Mouse (Mus musculus): Measurements from ENCODE around the gene Mphosph8. TPM values are rescaled to one million over a fixed set of nuclear protein-coding genes. Genes with fewer than 3 reads are reported as not detected.

Gene Mphosph8
- 10 to 100 TPM; 14.5 to 81.0 (median 47.7) TPM for total RNA-seq (2018; cell fraction: chromatin; rRNA removed)
- 10 to 100 TPM in 21 of 26 experiments, 1 to 10 TPM in 5; 6.3 to 19.6 (median 14.6) TPM for total RNA-seq (2018; cell fraction: cytosol; rRNA removed)
- total RNA-seq (2018; cell fraction: nucleus; rRNA removed), result 10 to 100 TPM; 11.0 to 65.6 (median 19.3) TPM
- 16.9 to 40.3 TPM (median 27.7 TPM) in 3 replicates for polyA plus RNA-seq (2018)

- peaks cover 10% of the 10 kb centered on the region; the same call in 1 of the 2 replicates for H3K36me3 ChIP-seq (ENCODE audit: inconsistent target)
- peaks cover 40% of the 10 kb centered on the region for H3K79me2 ChIP-seq (ENCODE audit: inconsistent target)
- under 1% methylated on average over 70 of the region's 70 CpGs for WGBS (ENCODE audit: missing documents)
- H3K27ac ChIP-seq, result peak within 1 kb of the TSS; percentile 64
- peak within 1 kb of the TSS; percentile 73 for H3K4me3 ChIP-seq (ENCODE audit: inconsistent target)
Measured at GRCm38 (mm10) chr14:56667969-56668802, at the start of gene Mphosph8. TSS of gene Mphosph8 (plus strand) at chr14:56668248.

DNA sequence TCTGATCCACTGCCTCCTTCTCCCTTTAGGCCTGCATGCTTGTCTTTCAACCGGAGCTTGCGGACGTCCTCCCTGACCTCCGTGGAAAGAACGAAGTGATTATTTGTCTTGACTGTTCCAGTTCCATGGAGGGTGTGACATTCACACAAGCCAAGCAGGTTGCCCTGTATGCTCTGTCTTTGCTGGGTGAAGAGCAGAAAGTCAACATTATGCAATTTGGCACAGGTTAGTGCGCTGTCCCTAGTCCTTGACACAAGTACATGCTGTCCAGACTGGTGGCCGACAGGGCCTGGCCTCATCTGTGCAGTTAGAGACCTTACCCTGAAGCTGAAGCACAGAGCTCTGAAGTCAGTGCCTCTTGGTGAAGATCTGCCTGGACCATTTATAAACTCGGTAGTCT is 47.6 kb upstream of the Mphosph8 start:
- peaks cover 85% of the 10 kb centered on the region for H3K36me3 ChIP-seq (ENCODE audit: inconsistent target)
- 98% methylated on average over 8 of the region's 8 CpGs for WGBS (ENCODE audit: missing documents)
- H3K27ac ChIP-seq, result no peak overlapping the region
- H3K4me3 ChIP-seq (ENCODE audit: inconsistent target), result no peak overlapping the region
- H3K79me2 ChIP-seq (ENCODE audit: inconsistent target), result no peaks in the 10 kb centered on the region

GRCm38 (mm10) chr14:56626202-56626601 is 41.8 kb upstream of the Mphosph8 start:
- H3K27ac ChIP-seq, result no peak overlapping the region
- H3K79me2 ChIP-seq (ENCODE audit: inconsistent target), result no peaks in the 10 kb centered on the region
- peaks cover 92% of the 10 kb centered on the region for H3K36me3 ChIP-seq (ENCODE audit: inconsistent target)
- H3K4me3 ChIP-seq (ENCODE audit: inconsistent target), result no peak overlapping the region
- 86% methylated on average over 4 of the region's 4 CpGs for WGBS (ENCODE audit: missing documents)

DNA sequence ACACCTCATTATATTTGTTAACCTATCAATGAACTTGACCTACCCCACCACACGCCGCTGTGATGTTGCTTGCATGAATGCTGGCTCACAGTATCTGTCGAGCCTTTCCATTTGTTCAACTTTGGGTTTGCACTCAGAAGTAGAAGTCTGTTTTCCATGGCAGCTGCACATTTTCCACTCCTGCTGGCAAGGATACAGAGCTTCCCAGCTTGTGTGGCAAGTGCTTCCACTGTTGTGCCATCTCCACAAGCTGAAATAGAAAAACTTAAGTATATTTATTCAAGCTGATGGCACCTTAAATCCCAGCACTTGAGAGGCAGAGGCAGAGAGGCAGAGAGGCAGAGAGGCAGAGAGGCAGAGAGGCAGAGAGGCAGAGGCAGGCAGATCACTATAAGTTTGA is 39.7 kb upstream of the Mphosph8 start:
- peaks cover 88% of the 10 kb centered on the region for H3K36me3 ChIP-seq (ENCODE audit: inconsistent target)
- no peak overlapping the region for H3K4me3 ChIP-seq (ENCODE audit: inconsistent target)
- no peak overlapping the region for H3K27ac ChIP-seq
- WGBS (ENCODE audit: missing documents), result 96% methylated on average over 3 of the region's 3 CpGs
- no peaks in the 10 kb centered on the region for H3K79me2 ChIP-seq (ENCODE audit: inconsistent target)

DNA sequence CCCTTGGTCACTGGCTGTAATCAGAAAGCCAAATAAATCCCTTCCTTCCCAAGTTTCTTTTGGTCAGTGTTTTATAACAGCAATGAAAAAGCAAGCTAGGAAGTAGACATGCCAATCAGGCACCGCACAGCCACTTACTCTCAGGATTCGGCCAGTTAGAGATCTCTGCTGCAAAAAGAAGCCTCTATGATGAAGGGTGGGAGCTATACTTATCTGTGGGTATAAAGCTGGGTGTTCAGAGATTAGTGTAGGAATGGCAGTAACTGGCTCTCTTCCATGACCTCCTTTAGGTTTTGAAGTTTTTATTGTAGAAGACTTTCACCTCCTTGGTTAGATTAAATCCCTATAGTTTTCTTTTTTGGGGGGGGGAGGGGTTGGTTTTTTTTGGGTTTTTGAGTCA is 36.9 kb upstream of the Mphosph8 start:
- H3K36me3 ChIP-seq (ENCODE audit: inconsistent target), result peaks cover 88% of the 10 kb centered on the region
- 100% methylated on average over 2 of the region's 2 CpGs for WGBS (ENCODE audit: missing documents)
- H3K79me2 ChIP-seq (ENCODE audit: inconsistent target), result no peaks in the 10 kb centered on the region
- H3K4me3 ChIP-seq (ENCODE audit: inconsistent target), result no peak overlapping the region
- no peak overlapping the region for H3K27ac ChIP-seq

DNA sequence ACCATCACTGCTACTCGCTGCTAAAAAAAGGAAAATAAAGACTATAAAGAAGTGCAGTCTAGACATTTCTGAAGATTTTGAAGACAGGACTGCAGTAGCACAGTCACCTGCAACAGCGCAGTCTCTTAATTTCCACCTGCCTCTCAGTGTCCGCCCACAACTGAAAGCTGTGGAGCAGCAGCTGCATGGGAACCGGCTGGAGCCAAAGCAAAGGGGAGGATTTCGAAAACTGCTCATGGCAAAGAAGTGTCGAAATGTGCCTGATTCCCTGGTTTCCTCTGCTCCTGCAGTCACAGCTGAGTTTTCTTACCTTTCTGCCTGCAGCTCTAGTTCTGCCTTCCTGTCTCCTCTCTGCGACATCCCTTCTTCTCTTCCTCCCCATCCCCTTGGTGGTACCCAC is 20.8 kb upstream of the Mphosph8 start:
- H3K27ac ChIP-seq, result no peak overlapping the region
- H3K4me3 ChIP-seq (ENCODE audit: inconsistent target), result no peak overlapping the region
- H3K36me3 ChIP-seq (ENCODE audit: inconsistent target), result peaks cover 58% of the 10 kb centered on the region; the same call in 1 of the 2 replicates
- 84% methylated on average over 7 of the region's 7 CpGs for WGBS (ENCODE audit: missing documents)
- no peaks in the 10 kb centered on the region for H3K79me2 ChIP-seq (ENCODE audit: inconsistent target)

DNA sequence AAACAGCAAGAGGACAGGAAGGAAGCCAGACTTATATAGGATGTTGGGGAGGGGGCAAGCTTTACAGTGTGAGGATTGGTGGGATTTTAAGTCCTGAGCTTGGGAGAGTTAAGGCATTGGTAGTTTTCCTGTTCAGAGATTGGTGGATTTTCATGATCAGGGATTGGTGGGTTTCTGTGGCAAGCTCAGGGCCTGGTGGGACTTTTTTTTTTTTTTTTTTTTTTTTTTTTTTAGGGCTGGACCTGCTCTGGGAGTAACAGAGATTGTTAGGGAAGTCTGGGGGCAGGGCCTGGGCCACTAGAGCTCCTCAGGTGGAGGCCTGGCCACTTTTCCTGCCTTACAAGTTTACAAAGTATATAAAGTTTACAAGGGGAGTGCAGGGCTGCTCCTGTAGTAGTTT is 18.6 kb upstream of the Mphosph8 start:
- Histone ChIP-seq H3K36me3 (ENCODE audit: inconsistent target) (peaks cover 61% of the 10 kb centered on the region), H3K27ac (no peak overlapping the region), H3K79me2 (ENCODE audit: inconsistent target) (no peaks in the 10 kb centered on the region), H3K4me3 (ENCODE audit: inconsistent target) (no peak overlapping the region)

- Histone ChIP-seq H3K36me3 (ENCODE audit: inconsistent target) (no peaks in the 10 kb centered on the region), H3K27ac (no peak overlapping the region), H3K4me3 (ENCODE audit: inconsistent target) (no peak overlapping the region), H3K79me2 (ENCODE audit: inconsistent target) (peaks cover 22% of the 10 kb centered on the region)
- WGBS (ENCODE audit: missing documents), result 86% methylated on average over 5 of the region's 5 CpGs
Measured at GRCm38 (mm10) chr14:56665651-56666050, 2.4 kb upstream of the Mphosph8 start.

- H3K36me3 ChIP-seq (ENCODE audit: inconsistent target), result no peaks in the 10 kb centered on the region
- WGBS (ENCODE audit: missing documents), result 97% methylated on average over 3 of the region's 3 CpGs
- no peak overlapping the region for H3K4me3 ChIP-seq (ENCODE audit: inconsistent target)
Measured at GRCm38 (mm10) chr14:56666909-56667308, 1.1 kb upstream of the Mphosph8 start.

DNA sequence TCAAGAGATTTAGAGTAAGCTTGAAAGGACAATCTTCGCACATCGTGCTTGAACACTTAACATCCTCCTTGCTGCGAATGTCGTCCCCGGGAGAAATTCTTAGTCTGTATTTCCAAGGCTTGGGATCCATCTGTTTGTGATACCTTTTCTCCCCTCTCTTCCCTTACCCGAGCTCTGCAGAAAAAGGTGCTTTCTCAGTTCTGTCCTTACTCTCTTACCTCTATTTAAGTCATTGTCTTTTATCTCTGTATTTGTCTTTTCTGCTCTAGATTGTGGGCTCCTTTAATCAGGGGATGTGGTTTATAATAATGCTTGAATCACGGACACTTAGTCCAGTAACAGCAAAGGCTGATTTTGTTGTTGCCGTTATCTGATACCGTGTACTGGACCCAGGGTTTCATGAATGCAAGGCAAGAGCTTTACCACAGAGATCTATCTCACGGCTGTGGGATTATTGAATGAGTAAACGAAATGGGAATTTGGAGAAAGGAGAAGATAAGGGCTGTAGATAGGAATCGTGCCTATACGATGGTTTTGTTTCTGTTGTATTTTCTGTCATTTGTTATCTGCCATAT is 1.1 kb downstream of the Mphosph8 start:
- Histone ChIP-seq H3K36me3 (ENCODE audit: inconsistent target) (peaks cover 19% of the 10 kb centered on the region), H3K79me2 (ENCODE audit: inconsistent target) (peaks cover 40% of the 10 kb centered on the region), H3K4me3 (ENCODE audit: inconsistent target) (peak overlapping the region; percentile 73), H3K27ac (0 out of 2 replicates have a peak overlapping the region, but pooled peaks have one; percentile 64)
- 9% methylated on average over 13 of the region's 13 CpGs for WGBS (ENCODE audit: missing documents)

More at GRCm38 (mm10) chr14:56666909-56667308, 1.1 kb upstream of the Mphosph8 start:
- Histone ChIP-seq H3K79me2 (ENCODE audit: inconsistent target) (peaks cover 35% of the 10 kb centered on the region), H3K27ac (no peak overlapping the region)

GRCm38 (mm10) chr14:56685426-56685825 is 17.4 kb downstream of the Mphosph8 start:
- Histone ChIP-seq H3K4me3 (ENCODE audit: inconsistent target) (no peak overlapping the region), H3K36me3 (ENCODE audit: inconsistent target) (peaks cover 6% of the 10 kb centered on the region; the same call in 1 of the 2 replicates), H3K79me2 (ENCODE audit: inconsistent target) (no peaks in the 10 kb centered on the region), H3K27ac (no peak overlapping the region)
- 78% methylated on average over 1 of the region's 1 CpGs for WGBS (ENCODE audit: missing documents)

GRCm38 (mm10) chr14:56689116-56689515 is 21.1 kb downstream of the Mphosph8 start:
- no peaks in the 10 kb centered on the region for H3K79me2 ChIP-seq (ENCODE audit: inconsistent target)
- peaks cover 20% of the 10 kb centered on the region; the same call in 1 of the 2 replicates for H3K36me3 ChIP-seq (ENCODE audit: inconsistent target)
- peak overlapping the region; percentile 84 for H3K27ac ChIP-seq
- WGBS (ENCODE audit: missing documents), result 30% methylated on average over 1 of the region's 1 CpGs
- H3K4me3 ChIP-seq (ENCODE audit: inconsistent target), result no peak overlapping the region

DNA sequence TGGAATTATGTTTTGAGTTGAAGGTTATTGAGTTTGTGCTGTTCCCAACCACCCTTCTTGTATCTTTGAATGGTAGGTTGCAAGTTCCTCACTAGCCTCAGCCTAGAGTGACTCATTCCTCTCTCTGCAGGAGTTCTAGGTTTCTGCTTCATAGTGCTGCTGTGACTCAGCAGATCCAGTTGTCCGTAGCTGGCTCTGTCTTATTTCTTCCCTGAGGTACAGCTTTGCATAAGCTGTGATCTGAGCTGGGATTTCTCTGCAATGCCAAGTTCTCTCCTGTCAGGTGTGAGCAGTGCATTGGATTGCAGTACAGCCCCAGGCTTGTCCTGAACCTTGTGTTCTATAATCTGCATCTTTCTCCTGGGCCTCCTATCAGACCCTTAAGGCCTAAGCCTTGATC is 21.7 kb downstream of the Mphosph8 start:
- Histone ChIP-seq H3K36me3 (ENCODE audit: inconsistent target) (peaks cover 25% of the 10 kb centered on the region; the same call in 1 of the 2 replicates), H3K4me3 (ENCODE audit: inconsistent target) (no peak overlapping the region), H3K79me2 (ENCODE audit: inconsistent target) (no peaks in the 10 kb centered on the region), H3K27ac (peak overlapping the region; percentile 84)
- 7% methylated on average over 1 of the region's 1 CpGs for WGBS (ENCODE audit: missing documents)

DNA sequence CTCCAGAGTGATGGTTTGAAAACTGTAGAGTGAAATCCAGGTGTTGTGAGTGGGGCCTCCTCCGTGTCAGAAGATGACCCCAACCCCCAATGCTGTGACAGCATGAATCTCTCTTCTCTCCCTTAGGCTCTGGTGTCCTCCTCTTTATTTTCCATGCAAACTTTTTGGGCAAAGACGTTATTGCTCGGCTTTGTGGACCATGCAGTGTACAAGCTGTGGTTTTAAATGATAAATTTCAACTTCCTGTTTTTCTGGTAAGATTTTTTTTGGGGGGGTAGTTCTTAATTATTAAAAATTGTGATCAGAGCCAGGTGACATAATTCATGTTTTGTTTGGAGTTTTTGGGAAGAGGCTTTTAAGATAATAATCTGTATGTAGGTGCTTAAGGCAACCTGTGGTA is 27.4 kb downstream of the Mphosph8 start:
- Histone ChIP-seq H3K27ac (no peak overlapping the region), H3K4me3 (ENCODE audit: inconsistent target) (no peak overlapping the region), H3K79me2 (ENCODE audit: inconsistent target) (no peaks in the 10 kb centered on the region), H3K36me3 (ENCODE audit: inconsistent target) (peaks cover 62% of the 10 kb centered on the region)
- WGBS (ENCODE audit: missing documents), result 44% methylated on average over 3 of the region's 3 CpGs

- H3K79me2 ChIP-seq (ENCODE audit: inconsistent target), result no peaks in the 10 kb centered on the region
- no peak overlapping the region for H3K27ac ChIP-seq
- H3K36me3 ChIP-seq (ENCODE audit: inconsistent target), result peaks cover 61% of the 10 kb centered on the region
- 93% methylated on average over 5 of the region's 5 CpGs for WGBS (ENCODE audit: missing documents)
- H3K4me3 ChIP-seq (ENCODE audit: inconsistent target), result no peak overlapping the region
Measured at GRCm38 (mm10) chr14:56697836-56698235, 29.8 kb downstream of the Mphosph8 start.

Data from macrophage (primary cell).